Mouse (Mus musculus) lung, postnatal 0 days (tissue): ENCODE measurements around the gene Eftud2.

Experiments
- CTCF ChIP-seq: IDR thresholded peaks from 2 replicates; pipeline ENCODE4 v1.5.1; 2016; ENCODE audit warnings: antibody characterized with exemption, mild to moderate bottlenecking
- EP300 ChIP-seq: IDR thresholded peaks from 2 replicates; pipeline ENCODE4 v1.6.1; 2016; ENCODE audit warnings: antibody characterized with exemption, mild to moderate bottlenecking, control low read depth

GRCm38 (mm10) chr11:102900763-102901162, 20.0 kb upstream of the Eftud2 start, which contains the start of gene Gfap:
- TF ChIP-seq CTCF (peak; percentile 99), EP300 (no peak)
